Mouse (Mus musculus) liver, postnatal 0 days (tissue): Measurements from ENCODE around the gene Ppp1r14d. TPM values are rescaled to one million over a fixed set of nuclear protein-coding genes. Genes with fewer than 3 reads are reported as not detected.

ENCODE experiments used
- ATAC-seq: fragments of 200-750 bp; cut with Nextera tagmentation; 2 replicates; pipeline ENCODE4 v1.8.0; 2017; ENCODE audit warnings: mild to moderate bottlenecking, moderate library complexity
- DNase-seq: peaks from one replicate; pipeline ENCODE4 v3.0.0-alpha.2; 2016
- H3K27ac ChIP-seq: fragments of 300-500 bp; sonication (generic); 2 replicates; pipeline ENCODE4 v1.5.1; 2014; ENCODE audit warnings: antibody characterized with exemption, moderate library complexity, mild to moderate bottlenecking, low read depth
- H3K27me3 ChIP-seq: fragments of 300-500 bp; sonication (generic); 2 replicates; pipeline ENCODE4 v1.6.1; 2014; ENCODE audit warnings: low read length, control low read depth, mixed read lengths; ENCODE audit not compliant: insufficient read depth
- H3K36me3 ChIP-seq: fragments of 300-500 bp; sonication (generic); replicated peaks from 2 replicates; pipeline ENCODE4 v1.6.1; 2014; ENCODE audit warnings: mild to moderate bottlenecking, control low read depth, low read length, moderate library complexity, mixed read lengths; ENCODE audit not compliant: insufficient read depth
- H3K4me1 ChIP-seq: fragments of 300-500 bp; sonication (generic); 2 replicates; pipeline ENCODE4 v1.6.1; 2014; ENCODE audit warnings: antibody characterized with exemption, mild to moderate bottlenecking, control low read depth; ENCODE audit not compliant: insufficient read depth
- H3K4me2 ChIP-seq: fragments of 300-500 bp; sonication (generic); 2 replicates; pipeline ENCODE4 v1.6.1; 2014; ENCODE audit warnings: low read depth, mild to moderate bottlenecking, low read length, moderate library complexity, mixed read lengths
- H3K4me3 ChIP-seq: fragments of 300-500 bp; sonication (generic); 2 replicates; pipeline ENCODE4 v1.5.1; 2014; ENCODE audit warnings: low read depth, low read length
- H3K9ac ChIP-seq: fragments of 300-500 bp; sonication (generic); replicated peaks from 2 replicates; pipeline ENCODE4 v1.6.1; 2014; ENCODE audit warnings: mild to moderate bottlenecking, moderate library complexity
- H3K9me3 ChIP-seq: fragments of 300-500 bp; sonication (generic); 2 replicates; pipeline ENCODE4 v1.6.1; 2016; ENCODE audit warnings: mild to moderate bottlenecking, control low read depth, low read length, mixed read lengths
- CTCF ChIP-seq: sonication (generic); IDR thresholded peaks from 2 replicates; pipeline ENCODE4 v1.5.1; 2016; ENCODE audit warnings: antibody characterized with exemption, low read depth
- EP300 ChIP-seq: IDR thresholded peaks from 2 replicates; pipeline ENCODE4 v1.6.1; 2016; ENCODE audit warnings: antibody characterized with exemption, low read depth, mild to moderate bottlenecking
- WGBS: fragments of 180-500 bp; shearing (Covaris S2); extraction: QIAGEN DNeasy Blood & Tissue Kit; methylation state at CpG from one replicate; pipeline ENCODE4 v1.1.7; 2014; ENCODE audit not compliant: insufficient replicate concordance; 5-methylcytosine and 5-hydroxymethylcytosine counted together
- polyA plus RNA-seq: library from polyadenylated mRNA; unstranded; fragments of >200 nt; fragmentation: Nextera tagmentation; extraction: Ambion mirVana; gene quantifications from 2 replicates; pipeline ENCODE4 v1.2.1, GENCODE M21; 2015

Gene Ppp1r14d
- polyA plus RNA-seq, 1 experiment from 2014 or later, result not detected

DNA sequence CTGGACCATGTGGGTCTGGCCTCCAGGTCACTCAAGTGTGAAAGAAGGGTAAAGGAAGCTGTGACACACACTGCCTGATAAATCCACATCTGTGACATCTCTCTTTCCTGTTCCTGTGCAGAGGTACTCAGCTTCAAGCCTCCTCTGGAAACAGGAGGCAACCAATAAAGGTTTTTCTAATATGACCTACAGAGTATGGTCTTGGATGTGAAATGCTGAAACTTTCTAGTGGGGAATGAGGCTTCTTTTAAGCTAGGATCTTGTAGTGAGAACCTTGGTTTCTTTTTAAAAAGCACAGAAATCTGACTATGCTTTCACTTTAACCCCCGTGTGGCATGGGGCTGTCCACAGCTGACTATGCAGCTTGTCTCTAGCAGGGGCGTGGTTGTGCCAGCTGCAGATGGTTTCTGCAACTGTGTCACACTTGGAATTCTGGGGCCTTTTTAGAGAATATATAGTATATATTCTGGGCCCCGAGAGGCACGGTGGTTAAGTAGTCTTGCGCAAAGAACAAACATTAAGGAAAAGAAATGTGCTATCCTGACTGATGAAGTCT, 52.2 kb downstream of the Ppp1r14d start:
- H3K27me3 ChIP-seq, result no peaks in the 10 kb centered on the region
- H3K4me2 ChIP-seq, result no peak overlapping the region
- no peak for TF ChIP-seq CTCF
- no peak for TF ChIP-seq EP300
- 53% methylated on average over 5 of the region's 5 CpGs for WGBS
- ATAC-seq (no peak), DNase-seq (no peak)
- peaks cover 6% of the 10 kb centered on the region; the same call in 1 of the 2 replicates for H3K36me3 ChIP-seq
- H3K9me3 ChIP-seq, result no peaks in the 10 kb centered on the region
- H3K27ac ChIP-seq, result no peak overlapping the region
- H3K9ac ChIP-seq, result no peak overlapping the region
- H3K4me3 ChIP-seq, result no peak overlapping the region
- H3K4me1 ChIP-seq, result peaks cover 20% of the 10 kb centered on the region

DNA sequence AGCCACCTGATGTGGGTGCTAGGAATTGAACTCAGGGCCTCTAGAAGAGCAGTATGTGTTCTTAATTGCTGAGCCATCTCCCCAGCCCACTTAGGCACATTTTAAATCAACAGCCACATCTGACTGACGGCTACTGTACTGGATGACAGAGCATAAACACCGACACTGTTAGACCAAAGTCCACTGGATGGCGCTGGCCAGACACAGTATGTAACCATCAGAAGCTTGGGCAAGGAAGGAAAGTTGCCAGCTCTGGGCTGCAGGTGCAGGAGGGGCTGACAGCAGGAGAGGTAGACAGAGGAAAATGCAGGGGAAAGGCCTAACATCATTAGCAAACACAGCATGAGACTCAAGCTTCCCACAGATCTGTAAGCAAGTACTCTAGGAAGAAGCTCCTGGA, 52.9 kb downstream of the Ppp1r14d start:
- ATAC-seq, result no peak
- WGBS, result 58% methylated on average over 3 of the region's 3 CpGs
- Histone ChIP-seq H3K9ac (no peak overlapping the region), H3K36me3 (peaks cover 13% of the 10 kb centered on the region), H3K27ac (no peak overlapping the region), H3K9me3 (no peaks in the 10 kb centered on the region), H3K4me3 (no peak overlapping the region), H3K4me1 (peaks cover 27% of the 10 kb centered on the region), H3K4me2 (no peak overlapping the region), H3K27me3 (no peaks in the 10 kb centered on the region)
- DNase-seq, result no peak
- no peak for TF ChIP-seq EP300
- TF ChIP-seq CTCF, result peak; percentile 19; the same call in 1 of the 2 replicates

DNA sequence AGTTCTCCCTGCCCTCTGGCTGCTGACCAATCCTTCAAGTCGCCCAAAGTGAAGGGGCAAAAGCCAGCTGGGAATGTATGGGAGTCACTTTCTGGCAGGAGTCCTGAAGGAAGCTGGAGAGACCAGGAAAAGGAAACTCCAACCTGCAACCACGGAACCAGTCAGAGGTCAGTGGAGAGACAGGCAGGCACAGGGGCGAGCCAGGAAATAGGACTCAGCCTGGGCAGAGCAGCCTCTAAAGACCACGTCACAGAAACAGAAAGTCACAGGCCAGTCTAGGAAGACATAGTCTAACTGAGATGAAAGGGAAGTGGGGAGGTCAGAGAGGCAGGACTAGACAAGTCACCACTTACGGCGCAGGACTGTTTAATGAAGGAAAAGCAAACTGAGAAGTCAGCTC, 54.1 kb downstream of the Ppp1r14d start:
- Histone ChIP-seq H3K9me3 (no peaks in the 10 kb centered on the region), H3K36me3 (peaks cover 14% of the 10 kb centered on the region), H3K9ac (no peak overlapping the region), H3K4me1 (peaks cover 31% of the 10 kb centered on the region), H3K27ac (no peak overlapping the region), H3K4me3 (no peak overlapping the region), H3K27me3 (no peaks in the 10 kb centered on the region), H3K4me2 (no peak overlapping the region)
- TF ChIP-seq CTCF (no peak), EP300 (no peak)
- no peak for DNase-seq
- ATAC-seq, result no peak
- 50% methylated on average over 6 of the region's 6 CpGs for WGBS

DNA sequence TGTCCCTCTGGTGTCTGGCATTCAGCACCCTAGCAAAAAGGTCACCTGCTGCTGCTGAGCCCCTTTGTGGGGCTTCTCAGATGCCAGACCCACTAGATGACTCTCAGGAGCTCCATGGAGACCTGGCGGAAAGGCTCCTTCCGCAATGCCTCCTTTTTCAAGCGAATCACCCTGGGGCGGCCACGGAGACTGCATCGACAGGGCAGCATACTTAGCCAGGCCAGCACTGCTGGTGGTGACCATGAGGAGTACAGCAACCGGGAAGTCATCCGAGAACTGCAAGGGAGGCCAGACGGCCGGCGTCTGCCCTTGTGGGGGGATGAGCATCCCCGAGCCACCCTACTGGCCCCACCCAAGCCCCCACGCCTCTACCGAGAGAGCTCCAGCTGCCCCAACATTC, 54.8 kb downstream of the Ppp1r14d start:
- no peaks in the 10 kb centered on the region for H3K27me3 ChIP-seq
- H3K36me3 ChIP-seq, result peaks cover 12% of the 10 kb centered on the region
- TF ChIP-seq CTCF, result no peak
- TF ChIP-seq EP300, result no peak
- 88% methylated on average over 14 of the region's 14 CpGs for WGBS
- no peak for DNase-seq
- no peak for ATAC-seq
- peaks cover 31% of the 10 kb centered on the region for H3K4me1 ChIP-seq
- H3K9me3 ChIP-seq, result no peaks in the 10 kb centered on the region
- H3K27ac ChIP-seq, result no peak overlapping the region
- no peak overlapping the region for H3K4me3 ChIP-seq
- no peak overlapping the region for H3K9ac ChIP-seq
- no peak overlapping the region for H3K4me2 ChIP-seq

DNA sequence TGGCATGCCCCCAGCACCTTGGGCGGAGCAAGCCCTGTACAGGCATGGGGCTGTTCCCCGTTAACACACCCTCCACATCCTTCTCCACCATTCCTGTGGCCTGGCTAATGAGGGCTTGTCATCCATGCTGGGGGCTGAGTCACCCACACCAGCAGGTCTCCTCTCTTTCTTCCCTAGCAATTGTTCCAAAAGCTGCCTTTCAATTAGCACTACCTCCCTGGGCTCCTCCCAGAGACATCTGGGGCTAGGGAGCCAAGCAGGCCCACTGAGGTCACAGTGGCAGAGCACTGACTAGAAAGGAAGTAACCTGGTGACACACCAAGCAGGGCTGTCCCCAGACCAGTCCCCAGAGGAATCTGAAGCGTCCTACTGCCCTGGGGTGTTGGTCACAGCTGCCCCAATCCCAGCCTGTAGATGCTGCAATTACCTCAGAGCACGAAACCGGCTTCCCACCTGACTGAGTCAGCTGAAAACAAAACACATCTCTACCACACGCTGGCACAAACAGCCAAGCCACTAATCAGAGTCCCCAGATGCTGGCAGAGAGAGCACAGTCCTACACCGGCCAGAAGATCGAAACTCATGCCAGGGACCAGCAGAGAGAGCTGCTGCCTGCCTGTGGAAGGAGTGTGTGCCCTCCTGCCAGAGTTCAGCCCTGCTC, 55.6 kb downstream of the Ppp1r14d start, which contains the start of gene Gm14137:
TSS of gene Gm14137 (plus strand) at position 519 of the 661 bp plus-strand sequence.
- TF ChIP-seq EP300, result no peak
- no peak for TF ChIP-seq CTCF
- no peak for ATAC-seq
- H3K9me3 ChIP-seq, result no peaks in the 10 kb centered on the region
- H3K27ac ChIP-seq, result no peak within 1 kb of the TSS
- H3K27me3 ChIP-seq, result no peaks in the 10 kb centered on the region
- peaks cover 12% of the 10 kb centered on the region for H3K36me3 ChIP-seq
- WGBS, result 62% methylated on average over 8 of the region's 8 CpGs
- DNase-seq, result no peak
- peak within 1 kb of the TSS; percentile 41 for H3K4me2 ChIP-seq
- no peak within 1 kb of the TSS for H3K4me3 ChIP-seq
- no peak within 1 kb of the TSS for H3K9ac ChIP-seq
- peaks cover 31% of the 10 kb centered on the region for H3K4me1 ChIP-seq

DNA sequence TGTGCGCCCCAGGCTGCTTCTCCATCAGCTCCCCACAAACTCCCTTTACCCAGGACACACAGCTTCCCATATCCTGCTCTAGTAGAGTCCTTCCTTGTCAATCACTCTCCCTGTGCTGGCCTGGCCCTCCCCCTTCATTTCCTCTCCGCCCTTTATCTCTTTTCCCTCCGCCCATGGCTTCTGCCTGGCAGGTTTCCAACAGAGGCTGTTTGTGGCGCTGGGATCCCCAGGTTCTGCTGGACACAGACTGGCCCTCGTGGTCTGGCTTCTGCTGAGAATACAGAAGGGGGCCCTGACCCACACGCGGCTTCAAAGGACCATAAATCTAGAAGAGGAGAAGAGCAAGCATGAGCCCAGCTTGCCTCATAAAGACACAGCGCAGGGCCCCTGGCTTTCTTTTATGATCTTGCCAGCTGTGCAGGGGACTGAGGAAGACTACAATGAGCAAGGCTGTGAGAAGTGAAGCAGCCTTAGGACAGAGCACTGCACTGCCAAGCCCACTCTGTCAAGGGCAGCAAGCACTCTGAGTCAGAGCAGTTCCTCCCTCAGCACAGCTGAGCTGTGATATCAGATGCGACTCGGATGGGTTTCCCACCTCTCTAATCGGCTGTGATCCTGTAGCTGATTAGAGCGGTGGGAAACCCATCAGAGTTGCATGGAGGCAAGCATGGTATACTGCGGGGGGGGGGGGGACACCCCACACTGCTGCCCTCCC, 56.7 kb downstream of the Ppp1r14d start:
- Histone ChIP-seq H3K27ac (no peak overlapping the region), H3K36me3 (peaks cover 9% of the 10 kb centered on the region), H3K4me3 (no peak overlapping the region), H3K4me2 (peak overlapping the region; percentile 41), H3K9ac (no peak overlapping the region), H3K27me3 (no peaks in the 10 kb centered on the region), H3K4me1 (peaks cover 31% of the 10 kb centered on the region), H3K9me3 (no peaks in the 10 kb centered on the region)
- DNase-seq, result peak; percentile 83
- peak; percentile 67 for ATAC-seq
- WGBS, result 17% methylated on average over 13 of the region's 13 CpGs
- TF ChIP-seq CTCF (no peak), EP300 (peak; percentile 45; the same call in 1 of the 2 replicates)
